Mouse (Mus musculus): ENCODE measurements around the gene Gcdh.
"Not testable (repeated sequence)": the region's sequence is repeated elsewhere in the genome, so short reads cannot be mapped to it uniquely, and the experiment has no call there.

Gene Gcdh

DNA sequence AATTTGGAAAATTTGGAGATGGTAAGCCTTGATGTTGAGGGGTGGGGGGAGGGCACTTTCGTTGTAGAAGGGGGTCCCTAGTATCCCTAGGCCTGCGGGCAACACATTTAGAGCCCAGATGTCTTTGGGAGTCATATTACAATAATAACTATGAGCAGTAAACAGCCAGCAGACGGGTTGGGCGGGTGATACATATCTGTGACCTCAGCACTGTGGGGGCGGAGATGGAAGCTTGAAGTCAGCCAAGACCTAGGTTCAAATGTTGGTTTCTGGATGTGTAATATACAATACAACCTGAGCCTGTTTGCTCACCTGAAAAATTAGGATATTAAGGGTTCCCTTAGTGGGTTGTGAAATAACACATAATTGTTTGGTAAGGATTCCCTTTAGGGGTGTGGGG is 16.2 kb upstream of the Gcdh start:
- DNase-seq, result no peak

DNA sequence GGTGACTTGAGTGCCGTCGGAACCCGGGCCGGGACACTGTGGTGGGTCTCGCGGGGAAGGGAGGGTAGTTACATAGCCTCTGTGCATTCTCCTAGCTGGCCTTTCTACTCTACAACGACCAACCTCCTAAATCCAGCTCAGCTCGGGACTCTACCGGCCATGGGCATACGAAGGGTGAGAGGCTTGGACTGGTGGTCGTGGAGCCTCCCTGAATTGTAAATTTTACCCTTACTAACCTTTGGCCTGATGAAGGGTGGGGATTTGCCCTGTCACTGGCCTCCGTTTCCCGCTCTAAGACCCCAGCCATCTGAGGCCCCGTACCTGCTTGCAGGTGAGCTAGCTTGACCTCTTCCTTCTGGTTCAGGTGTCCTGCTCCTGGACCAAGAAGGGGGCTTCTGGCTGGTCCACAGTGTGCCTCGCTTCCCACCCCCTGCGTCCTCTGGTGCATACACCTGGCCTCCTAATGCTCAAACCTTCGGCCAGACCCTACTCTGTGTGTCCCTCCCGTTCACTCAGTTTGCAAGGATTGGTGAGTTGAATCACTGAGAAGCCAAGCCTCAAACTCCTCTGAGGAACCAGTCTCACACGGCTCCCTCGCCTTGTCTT is 15.5 kb upstream of the Gcdh start:
- DNase-seq, result no peak

DNA sequence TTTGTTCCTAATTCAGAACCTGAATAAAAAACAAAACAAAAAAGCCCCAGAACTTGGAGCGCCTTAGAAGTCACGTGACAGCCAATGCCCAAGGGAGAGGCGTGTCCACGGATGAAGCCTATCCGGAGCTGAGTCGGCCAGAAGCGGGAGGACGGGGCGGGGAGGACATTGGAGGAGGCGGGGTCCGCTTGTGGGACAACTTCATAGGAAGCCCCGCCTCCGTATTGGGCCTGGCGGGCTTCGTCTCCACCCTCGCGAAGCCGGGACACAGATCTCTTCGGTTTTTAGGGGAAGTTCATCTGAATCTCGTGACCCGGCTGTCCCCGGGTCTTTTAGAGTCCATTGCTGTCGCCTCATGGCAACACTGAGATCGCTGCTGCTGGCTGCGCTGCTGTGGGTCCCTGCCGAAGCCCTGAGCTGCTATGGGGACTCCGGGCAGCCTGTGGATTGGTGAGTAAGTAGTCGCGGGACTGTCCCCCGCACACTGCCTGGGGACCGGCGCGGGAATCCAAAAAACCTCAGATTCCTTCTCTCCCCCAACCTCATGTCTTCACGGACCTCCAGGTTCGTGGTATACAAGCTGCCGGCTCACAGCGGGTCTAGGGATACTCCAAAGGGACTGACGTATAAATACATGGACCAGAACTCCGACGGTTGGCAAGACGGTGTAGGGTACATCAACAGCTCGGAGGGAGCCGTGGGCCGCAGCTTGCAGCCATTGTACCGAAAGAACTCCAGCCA is 14.9 kb upstream of the Gcdh start, which contains the start of gene Dnase2a:
Dnase2a (plus strand) TSS at position 140 of the 741 bp plus-strand sequence.
- peak; percentile 91 for DNase-seq

DNA sequence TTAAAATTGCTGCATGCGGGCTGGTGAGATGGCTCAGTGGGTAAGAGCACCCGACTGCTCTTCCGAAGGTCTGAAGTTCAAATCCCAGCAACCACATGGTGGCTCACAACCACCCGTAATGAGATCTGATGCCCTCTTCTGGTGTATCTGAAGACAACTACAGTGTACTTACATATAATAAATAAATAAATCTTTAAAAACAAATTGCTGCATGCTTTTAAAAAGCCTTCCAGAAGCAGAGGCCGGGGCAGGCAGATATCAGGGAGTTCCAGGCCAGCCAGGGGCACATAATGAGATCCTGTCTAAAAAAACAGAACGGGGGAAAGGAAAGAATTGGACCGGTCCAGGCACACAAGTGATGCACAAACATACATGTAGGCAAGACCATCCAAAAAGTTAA is 14.3 kb upstream of the Gcdh start:
- DNase-seq, result not testable (repeated sequence)

DNA sequence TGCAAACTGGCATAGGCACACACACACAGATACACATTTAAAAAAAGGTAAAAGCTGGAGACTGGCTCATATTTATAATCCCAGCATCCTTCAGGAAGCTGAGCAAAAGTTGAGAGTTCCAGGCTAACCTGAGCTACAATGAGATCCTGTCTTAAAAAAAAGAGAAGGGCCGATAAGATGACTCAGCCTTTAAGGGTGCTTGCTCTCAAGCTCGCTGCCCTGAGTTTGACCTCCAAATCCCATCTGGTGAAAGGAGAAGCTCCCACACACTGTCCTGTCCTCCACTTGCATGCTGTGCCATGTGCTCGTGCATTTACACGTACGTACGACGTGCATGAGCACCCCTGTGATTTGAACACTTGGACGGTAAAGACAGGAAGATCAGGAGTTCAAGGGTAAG is 13.8 kb upstream of the Gcdh start:
- DNase-seq, result peak; percentile 27

DNA sequence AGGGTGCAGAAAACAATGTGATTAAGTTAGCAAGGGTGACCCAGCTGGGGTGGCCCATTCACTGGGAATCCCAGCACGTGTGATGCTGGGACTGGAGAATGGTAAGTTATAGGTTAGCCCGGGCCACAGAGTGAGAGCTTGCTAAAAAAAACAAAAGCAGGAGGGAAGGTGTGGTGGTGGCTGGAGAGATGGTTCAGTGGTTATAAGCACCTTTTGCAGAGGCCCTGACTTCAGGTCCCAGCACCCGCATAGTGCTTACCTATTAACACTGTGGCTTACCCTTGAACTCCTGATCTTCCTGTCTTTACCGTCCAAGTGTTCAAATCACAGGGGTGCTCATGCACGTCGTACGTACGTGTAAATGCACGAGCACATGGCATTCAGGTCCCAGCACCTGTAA is 13.3 kb upstream of the Gcdh start:
- DNase-seq, result no peak

DNA sequence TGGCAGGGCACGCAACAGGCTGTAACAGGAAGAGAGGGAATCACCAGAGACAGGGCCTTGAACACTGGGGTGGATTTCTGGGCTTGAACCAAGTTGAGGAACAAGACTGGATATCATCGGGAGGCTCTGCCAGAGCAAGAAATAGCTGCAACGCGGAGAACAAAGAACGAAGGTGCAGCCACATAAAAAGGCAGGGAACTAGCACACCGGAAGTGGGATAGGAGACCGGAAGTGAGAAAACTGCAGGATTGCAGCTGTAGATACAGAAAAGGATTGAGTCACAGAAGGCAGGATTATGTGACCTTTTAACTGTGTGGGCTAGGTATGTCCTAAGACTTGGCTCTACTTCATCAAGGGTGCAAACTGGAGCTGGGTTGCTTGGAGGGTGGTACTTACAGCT is 10.6 kb upstream of the Gcdh start:
- DNase-seq, result peak; percentile 36

DNA sequence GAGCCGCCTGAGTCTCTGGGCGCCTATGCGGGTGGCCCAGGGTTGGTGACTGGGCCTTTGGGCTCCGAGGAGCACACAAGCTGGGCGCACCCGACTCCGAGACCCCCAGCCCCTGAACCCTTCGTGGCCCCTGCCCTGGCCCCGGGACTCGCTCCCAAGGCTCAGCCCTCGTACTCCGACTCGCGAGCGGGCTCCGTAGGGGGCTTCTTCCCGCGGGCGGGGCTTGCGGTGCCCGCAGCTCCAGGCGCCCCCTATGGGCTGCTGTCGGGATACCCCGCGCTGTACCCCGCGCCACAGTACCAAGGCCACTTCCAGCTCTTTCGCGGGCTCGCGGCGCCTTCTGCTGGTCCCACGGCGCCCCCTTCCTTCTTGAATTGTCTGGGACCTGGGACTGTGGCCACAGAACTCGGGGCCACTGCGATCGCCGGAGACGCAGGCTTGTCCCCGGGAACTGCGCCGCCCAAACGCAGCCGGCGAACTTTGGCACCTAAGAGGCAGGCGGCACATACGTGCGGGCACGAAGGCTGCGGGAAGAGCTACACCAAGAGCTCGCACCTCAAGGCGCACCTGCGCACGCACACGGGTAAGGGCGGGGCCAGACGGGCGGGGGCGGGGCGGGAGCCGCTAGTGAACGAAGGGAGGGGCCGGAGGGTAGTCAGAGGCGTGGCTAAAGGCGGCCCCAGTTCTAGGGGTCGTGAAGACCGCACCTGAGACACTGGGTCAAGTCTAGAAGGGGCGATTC is 9.4 kb upstream of the Gcdh start:
- DNase-seq, result peak; percentile 95

DNA sequence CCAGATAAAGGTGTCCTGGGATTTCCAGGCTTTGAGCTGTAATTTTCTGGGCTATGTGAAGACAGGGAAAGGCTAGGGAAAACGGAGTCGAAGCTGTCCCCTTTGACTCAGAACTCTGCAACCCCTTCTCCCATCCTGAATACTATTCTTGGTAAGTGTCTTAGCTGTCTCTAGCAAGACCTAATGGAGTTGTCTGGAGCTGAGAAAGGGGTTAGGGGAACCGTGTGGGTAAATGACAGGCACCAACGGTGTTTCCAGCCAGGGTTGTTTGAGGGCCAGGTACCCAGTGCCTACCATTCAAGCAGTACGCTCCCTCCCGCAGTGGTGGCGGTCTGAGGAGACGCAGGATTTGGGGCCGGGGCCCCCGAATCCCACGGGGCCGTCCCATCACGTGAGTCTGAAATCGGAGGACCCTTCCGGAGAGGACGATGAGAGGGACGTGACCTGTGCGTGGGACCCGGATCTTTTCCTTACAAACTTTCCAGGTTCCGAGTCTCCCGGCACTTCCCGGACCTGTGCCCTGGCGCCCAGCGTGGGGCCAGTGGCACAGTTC is 8.7 kb upstream of the Gcdh start:
- no peak for DNase-seq

DNA sequence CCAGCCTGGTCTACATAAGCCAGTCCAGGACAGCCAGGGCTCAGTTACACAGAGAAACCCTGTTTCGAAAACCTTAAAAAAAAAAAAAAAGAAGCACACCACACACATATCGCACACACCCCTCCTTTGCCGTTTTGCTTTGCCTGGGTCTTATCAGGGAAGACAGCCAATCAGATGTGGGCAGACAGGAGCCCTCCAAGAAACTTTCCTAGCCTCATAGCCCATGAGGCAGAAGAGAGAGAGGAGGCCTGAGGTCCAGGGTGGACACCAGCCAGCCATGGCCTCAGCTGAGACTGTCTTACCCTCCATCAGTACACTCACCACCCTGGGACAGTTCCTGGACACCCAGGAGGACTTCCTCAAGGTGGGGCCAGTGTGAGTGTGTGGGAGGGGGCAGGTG is 8.0 kb upstream of the Gcdh start, which contains the start of gene Klf1:
Klf1 (plus strand) TSS at position 177 of the 400 bp plus-strand sequence.
- no peak for DNase-seq

DNA sequence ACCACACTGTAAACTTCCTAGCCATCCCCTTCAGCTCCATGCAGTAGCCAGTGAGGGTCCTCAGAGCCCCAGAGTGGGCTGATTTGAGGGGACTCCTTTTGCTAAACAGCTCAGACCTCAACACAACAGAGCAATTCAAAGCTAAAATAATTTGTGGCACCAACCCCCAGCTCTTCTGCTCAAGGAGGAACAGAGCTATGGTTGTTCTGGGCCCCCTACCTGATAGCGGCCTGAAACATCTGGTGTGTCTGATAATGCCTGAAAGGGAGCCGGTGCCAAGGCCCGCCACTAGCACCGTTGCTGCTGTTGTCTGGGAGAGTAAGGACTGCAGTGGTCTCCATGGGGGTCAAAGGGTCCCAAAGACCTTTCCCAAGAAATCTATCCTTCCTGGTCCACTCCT is 7.3 kb upstream of the Gcdh start:
- DNase-seq, result no peak

DNA sequence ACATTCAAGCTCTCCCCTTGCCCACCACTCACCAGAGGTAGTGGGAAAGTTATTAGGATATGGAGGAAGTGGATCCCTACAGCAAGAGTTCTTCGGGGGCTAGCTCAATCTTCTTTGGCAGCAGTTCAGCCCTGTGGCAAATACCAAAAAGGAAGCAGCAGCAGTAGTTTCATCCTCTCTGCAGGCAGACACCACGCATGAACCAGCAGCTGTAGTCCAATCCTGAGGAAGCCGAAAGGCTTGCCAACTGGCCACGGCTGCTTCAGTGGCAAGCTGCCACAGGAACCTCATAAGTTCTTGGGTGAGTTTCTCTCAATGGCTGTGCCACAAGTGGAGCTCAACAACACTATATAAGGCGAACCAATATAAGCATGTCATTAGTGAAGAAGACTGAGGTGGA is 2.2 kb upstream of the Gcdh start:
- DNase-seq, result peak; percentile 36

DNA sequence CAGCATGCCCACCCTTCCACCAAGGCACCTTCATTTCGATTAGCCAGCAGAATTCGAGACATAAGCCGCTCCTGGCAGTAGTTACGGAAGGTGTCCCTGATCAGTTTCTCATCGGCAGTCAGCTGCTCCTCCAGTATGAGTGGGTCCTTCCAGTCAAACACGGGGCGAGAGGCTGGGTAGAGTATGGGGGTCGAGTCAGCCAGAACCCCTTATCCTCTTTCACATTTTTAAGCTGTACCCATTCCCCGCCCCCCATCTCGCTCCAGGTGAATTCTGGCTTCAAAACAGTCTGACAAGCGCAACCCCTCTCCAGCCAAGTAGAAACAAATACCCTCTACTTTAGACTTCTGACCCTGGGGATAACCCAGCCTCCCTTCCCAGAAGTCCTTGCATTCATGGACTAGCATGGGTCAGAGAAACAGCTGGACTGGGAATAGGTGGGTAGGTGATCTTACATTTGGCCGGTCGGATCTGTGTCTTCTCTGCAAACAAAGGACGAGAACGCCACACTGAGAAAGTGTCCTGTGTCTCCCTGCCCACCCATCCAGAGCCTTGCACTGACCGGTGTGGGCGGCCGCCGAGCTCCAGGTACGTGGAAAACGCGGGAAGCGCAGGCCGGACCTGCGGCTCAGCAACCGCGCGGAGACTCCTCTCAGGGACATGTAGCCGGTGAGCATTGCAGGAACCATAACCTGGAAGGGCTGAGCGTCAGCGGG is 570 bp downstream of the Gcdh start:
- no peak for DNase-seq

DNA sequence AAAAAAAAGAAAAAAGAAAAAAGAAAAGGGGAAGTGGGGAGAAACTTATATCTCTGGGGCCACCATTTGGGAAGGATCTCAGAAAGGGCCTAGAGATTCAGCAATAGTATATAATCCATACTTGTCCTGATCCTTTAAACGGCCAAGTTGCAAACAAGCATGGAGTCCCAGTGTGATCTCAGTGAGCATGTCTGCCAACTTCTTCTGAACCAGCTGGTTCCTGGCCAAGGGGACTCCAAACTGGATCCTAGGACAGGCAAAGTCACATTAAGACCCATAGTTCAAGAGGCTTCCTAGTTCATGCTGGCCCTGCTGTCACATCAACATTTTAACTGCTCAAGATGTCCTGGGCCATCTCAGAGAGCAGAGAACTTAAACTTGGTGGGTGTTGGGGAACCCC is 4.6 kb downstream of the Gcdh start:
- no peak for DNase-seq

DNA sequence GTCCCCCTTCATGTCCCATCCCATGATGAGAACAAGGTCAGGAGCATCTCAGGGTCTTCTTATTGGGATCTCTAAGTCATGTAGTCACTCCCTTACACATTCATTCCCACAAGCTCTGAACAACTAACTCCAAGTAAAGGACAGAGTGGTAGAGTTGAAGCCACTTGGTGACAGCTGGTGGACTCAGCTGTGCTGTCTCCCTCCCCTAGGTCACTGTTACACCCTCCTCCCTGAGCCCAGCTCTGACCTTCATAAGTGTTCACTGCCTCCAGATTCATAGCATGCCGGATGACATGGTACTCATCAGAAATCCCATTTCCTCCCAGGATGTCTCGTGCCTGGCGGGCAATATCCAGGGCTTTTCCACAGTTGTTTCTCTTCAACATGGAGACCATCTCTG is 5.4 kb downstream of the Gcdh start:
- DNase-seq, result no peak

DNA sequence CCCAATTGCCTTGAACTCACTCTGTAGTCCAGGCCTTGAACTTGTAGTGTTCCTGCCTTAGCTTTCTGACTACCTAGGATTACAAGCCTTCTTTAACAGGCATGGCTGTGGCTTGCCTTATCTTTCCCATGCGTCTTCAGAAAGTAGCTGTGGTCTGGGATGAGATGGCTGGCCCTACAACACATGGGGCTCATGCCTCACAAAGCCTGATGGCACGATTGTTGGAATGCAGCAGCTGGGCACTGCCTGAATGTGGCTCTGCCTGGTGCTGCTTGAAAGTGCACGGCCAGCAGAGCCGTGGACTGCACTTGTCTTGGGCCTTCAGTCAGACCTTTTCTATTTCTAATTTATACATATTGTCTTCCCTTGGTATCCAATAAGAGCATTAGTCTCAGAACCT is 9.0 kb downstream of the Gcdh start:
- DNase-seq, result no peak

DNA sequence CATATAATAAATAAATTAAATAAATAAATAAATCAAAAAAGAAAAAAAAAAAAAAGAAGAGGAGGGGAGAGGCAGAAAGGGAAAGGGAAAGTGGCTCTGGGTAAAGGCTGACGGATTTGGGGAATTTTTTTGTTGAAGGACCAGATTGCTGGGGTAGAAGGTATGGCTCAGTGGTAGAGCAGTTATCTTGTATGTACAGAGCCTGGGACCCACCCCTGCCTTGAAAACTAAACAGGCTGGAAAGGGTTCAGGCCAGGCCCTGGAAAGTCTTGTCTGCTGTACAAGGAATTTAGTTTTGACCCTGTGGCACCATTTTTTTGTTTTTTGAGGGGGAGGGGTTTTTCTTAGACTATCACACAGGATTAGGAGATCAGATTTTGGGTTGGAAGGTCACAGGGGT is 14.8 kb downstream of the Gcdh start:
- DNase-seq, result no peak

DNA sequence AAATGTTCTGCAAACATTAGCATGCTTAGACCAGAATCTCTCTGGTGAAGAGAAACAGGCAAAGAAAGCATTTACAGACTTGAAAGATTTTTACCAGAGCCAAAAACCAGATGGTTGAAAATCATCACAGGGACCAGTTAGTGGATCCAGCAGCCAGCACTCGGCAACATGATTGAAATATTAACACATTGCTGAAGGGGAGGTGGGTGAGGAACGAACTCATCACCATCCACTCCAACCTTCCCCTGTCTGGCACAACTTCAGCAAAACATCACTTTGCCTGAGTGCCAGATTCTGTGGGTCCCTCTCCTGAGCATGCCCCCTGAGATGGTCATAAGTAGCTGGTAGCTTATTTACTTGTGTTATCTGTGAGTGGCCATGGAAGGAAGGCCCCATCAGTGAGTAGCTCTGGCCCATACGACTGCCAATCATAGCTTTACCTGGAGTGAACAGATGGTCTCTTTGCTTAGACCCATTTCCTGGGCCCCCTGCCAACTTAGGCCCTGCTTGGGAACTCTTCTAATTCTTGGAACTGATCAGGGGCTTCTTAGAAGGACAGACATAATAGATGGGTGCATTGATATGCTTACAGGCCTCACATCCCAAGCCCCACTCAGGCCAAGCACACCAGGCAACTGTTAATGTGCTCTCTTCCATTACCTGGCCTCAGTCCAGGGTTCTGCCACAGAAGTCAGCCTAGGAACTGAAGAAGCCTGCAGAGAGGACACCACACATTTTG is 16.3 kb downstream of the Gcdh start:
- peak; percentile 84 for DNase-seq

DNA sequence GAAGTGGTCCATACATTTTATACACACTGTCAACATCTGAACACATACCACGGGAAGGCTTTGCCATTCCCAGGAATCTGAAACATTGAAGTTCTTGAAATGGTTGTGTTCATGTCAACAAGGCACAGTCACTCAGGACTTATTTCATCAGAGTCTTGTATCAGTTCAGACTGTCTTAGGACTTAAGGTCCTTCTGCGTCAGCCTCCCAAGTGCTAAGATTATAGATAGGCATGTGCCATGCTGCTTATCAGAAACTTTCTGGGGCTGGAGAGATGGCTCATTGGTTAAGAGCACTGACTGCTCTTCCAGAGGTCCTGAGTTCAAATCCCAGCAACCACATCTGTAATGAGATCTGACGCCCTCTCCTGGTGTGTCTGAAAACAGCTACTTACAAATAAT is 19.4 kb downstream of the Gcdh start:
- DNase-seq, result no peak

DNA sequence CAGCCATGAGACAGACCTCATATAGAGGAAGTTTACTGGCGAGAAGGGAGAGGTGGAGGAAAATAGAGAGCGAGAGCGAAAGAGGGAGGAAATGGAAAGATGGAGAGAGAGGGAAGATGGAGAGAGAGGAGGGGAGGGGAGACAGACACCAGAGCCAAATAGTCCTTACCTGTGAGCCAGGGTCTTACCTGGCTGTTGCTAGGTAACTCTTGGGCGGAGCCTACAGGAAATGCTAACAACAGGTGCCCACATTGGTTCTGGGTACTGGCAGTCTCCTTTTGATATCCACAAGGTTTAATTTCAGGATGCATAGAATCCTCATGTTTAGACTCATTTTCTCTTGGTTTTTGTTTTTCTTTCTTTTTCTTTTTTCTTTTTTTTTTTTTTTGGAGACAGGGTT is 20.7 kb downstream of the Gcdh start:
- no peak for DNase-seq

DNA sequence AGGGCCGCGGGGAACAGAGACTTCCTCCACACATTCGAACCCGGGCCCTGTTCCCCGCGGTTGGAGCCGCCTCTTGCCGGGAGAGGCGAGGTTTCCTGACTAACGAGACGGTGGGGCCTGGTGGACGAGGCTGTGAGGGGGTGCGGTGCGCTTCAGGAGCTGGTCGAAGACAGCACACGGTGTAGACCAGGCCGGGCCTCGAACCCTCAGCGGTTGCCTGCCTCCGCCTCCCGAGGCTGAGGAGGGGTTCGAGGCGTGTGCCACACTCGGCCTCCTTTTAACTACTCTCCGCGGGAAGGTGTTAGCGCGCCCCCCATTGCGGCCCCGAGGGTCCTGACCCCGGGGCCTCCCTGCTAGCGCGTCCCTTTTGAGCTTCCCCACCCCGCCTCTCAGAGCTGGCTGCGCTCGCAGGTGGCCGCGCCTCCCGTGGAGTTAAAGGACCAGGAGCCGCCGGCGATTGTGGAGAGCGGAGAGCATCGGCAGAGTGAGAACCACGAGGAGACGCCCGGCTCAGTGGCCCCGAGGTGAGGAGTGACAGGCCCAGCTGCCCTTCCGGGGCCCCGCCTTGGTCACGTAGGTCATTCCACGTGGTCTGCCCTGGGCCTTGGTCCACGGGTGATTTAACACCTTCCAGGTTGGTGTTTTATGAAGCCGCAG is 21.3 kb downstream of the Gcdh start:
- peak; percentile 49 for DNase-seq

Data from cerebellum, adult 9-11 months (tissue).